26 mouse cellular contexts compared by ENCODE assay signal in genomic region chr6:58900536-58900935, GRCm38 (mm10). TPM values are rescaled to one million over a fixed set of nuclear protein-coding genes. Genes with fewer than 3 reads are reported as not detected.
DNase-seq lines count a peak whose midpoint lies in the region; ATAC-seq and TF ChIP-seq lines count a peak whose summit lies in the region.
"Had no signal": no experiment of that assay in that cellular context is flagged by ENCODE, and none has a peak within 500 bp of the region (broad histone marks: within the 10 kb centered on the region; RNA-seq: fewer than 3 reads in every experiment).

No protein-coding gene starts in this region.

- H3K9me3 ChIP-seq in liver, embryonic 11.5 days (ENCODE audit: control insufficient read depth, low read length): no peaks in the 10 kb centered on the region
- no peaks in the 10 kb centered on the region for H3K9me3 ChIP-seq in lung, embryonic 16.5 days (ENCODE audit: control insufficient read depth, low read length)
- no peaks in the 10 kb centered on the region for H3K9me3 ChIP-seq in lung, postnatal 0 days (ENCODE audit: low read length)
- H3K9me3 ChIP-seq in stomach, embryonic 15.5 days: no peaks in the 10 kb centered on the region
- no peaks in the 10 kb centered on the region for H3K9me3 ChIP-seq in stomach, postnatal 0 days (ENCODE audit: control insufficient read depth, low read length)
- H3K9me3 ChIP-seq in forebrain, postnatal 0 days (ENCODE audit: low read length): no peaks in the 10 kb centered on the region
- H3K9me3 ChIP-seq: embryonic facial prominence, embryonic 13.5 days; embryonic facial prominence, embryonic 15.5 days; forebrain, embryonic 10.5 days; forebrain, embryonic 12.5 days had no signal

- no peaks in the 10 kb centered on the region for H3K79me2 ChIP-seq in liver, adult 2 months (ENCODE audit: control insufficient read depth, insufficient read depth, low read length)

- H3K4me2 ChIP-seq in liver, embryonic 11.5 days: no peak overlapping the region
- no peak overlapping the region for H3K4me2 ChIP-seq in lung, embryonic 16.5 days (ENCODE audit: low read depth, low read length)
- no peak overlapping the region for H3K4me2 ChIP-seq in lung, postnatal 0 days (replicated peaks; ENCODE audit: low read depth, low read length)
- H3K4me2 ChIP-seq in stomach, embryonic 15.5 days: no peak overlapping the region
- H3K4me2 ChIP-seq in stomach, postnatal 0 days (replicated peaks; ENCODE audit: low read depth): no peak overlapping the region
- no peak overlapping the region for H3K4me2 ChIP-seq in forebrain, postnatal 0 days (ENCODE audit: low read depth)
- H3K4me2 ChIP-seq: embryonic facial prominence, embryonic 13.5 days; embryonic facial prominence, embryonic 15.5 days; forebrain, embryonic 12.5 days had no signal

- no peaks in the 10 kb centered on the region for H3K27me3 ChIP-seq in liver, adult 2 months (ENCODE audit: control insufficient read depth, insufficient read depth, low read length)
- H3K27me3 ChIP-seq in liver, embryonic 11.5 days (replicated peaks; ENCODE audit: control insufficient read depth, insufficient read depth, low read length): no peaks in the 10 kb centered on the region
- no peaks in the 10 kb centered on the region for H3K27me3 ChIP-seq in lung, embryonic 16.5 days (ENCODE audit: control insufficient read depth, insufficient read depth, low read depth, low read length)
- no peaks in the 10 kb centered on the region for H3K27me3 ChIP-seq in lung, postnatal 0 days (replicated peaks; ENCODE audit: insufficient read depth, low read length)
- no peaks in the 10 kb centered on the region for H3K27me3 ChIP-seq in stomach, embryonic 15.5 days (replicated peaks)
- no peaks in the 10 kb centered on the region for H3K27me3 ChIP-seq in stomach, postnatal 0 days (ENCODE audit: control insufficient read depth, insufficient read depth, low read length)
- no peaks in the 10 kb centered on the region for H3K27me3 ChIP-seq in forebrain, postnatal 0 days (ENCODE audit: insufficient read depth, low read length)
- H3K27me3 ChIP-seq: embryonic facial prominence, embryonic 13.5 days; embryonic facial prominence, embryonic 15.5 days; forebrain, embryonic 12.5 days had no signal

- 33% methylated on average over 7 of the region's 7 CpGs for WGBS in liver, adult 2 months
- WGBS in liver, embryonic 11.5 days: 87% methylated on average over 7 of the region's 7 CpGs
- WGBS in lung, embryonic 16.5 days: 51% methylated on average over 7 of the region's 7 CpGs
- WGBS in lung, postnatal 0 days: 60% methylated on average over 7 of the region's 7 CpGs
- 74% methylated on average over 7 of the region's 7 CpGs for WGBS in stomach, embryonic 15.5 days
- WGBS in stomach, postnatal 0 days: 72% methylated on average over 7 of the region's 7 CpGs
- 81% methylated on average over 7 of the region's 7 CpGs for WGBS in forebrain, postnatal 0 days

- no peak for ATAC-seq in liver, embryonic 11.5 days (replicated peaks; ENCODE audit: low FRiP score)
- ATAC-seq in lung, embryonic 16.5 days (ENCODE audit: low read depth): peak; percentile 26; the same call in 1 of the 2 replicates
- ATAC-seq in lung, postnatal 0 days: no peak
- peak; percentile 75 for ATAC-seq in stomach, embryonic 15.5 days (ENCODE audit: insufficient read depth, low FRiP score, low read depth)
- peak; percentile 76; the same call in 1 of the 2 replicates for ATAC-seq in stomach, postnatal 0 days (ENCODE audit: low FRiP score, low TSS enrichment)
- ATAC-seq in forebrain, postnatal 0 days: no peak
- ATAC-seq in monocyte, adult 5-6 weeks (replicated peaks; ENCODE audit: insufficient number of reproducible peaks, low FRiP score, low TSS enrichment, poor library complexity, severe bottlenecking): no peak
- ATAC-seq: forebrain, embryonic 14.5 days; forebrain, embryonic 16.5 days had no signal

- peaks cover 2% of the 10 kb centered on the region for H3K4me1 ChIP-seq in liver, adult 2 months (ENCODE audit: control insufficient read depth, insufficient read depth, low read length)
- no peaks in the 10 kb centered on the region for H3K4me1 ChIP-seq in liver, embryonic 11.5 days (replicated peaks; ENCODE audit: control insufficient read depth, insufficient read depth, low read length)
- H3K4me1 ChIP-seq in lung, embryonic 16.5 days (replicated peaks; ENCODE audit: control insufficient read depth, insufficient read depth, low read length): 0 out of 2 replicates have a peak, but pooled peaks cover 6% of the 10 kb centered on the region
- H3K4me1 ChIP-seq in lung, postnatal 0 days (ENCODE audit: insufficient read depth, low read depth, low read length): no peaks in the 10 kb centered on the region
- no peaks in the 10 kb centered on the region for H3K4me1 ChIP-seq in stomach, embryonic 15.5 days
- H3K4me1 ChIP-seq in stomach, postnatal 0 days (replicated peaks; ENCODE audit: control insufficient read depth, insufficient read depth): no peaks in the 10 kb centered on the region
- H3K4me1 ChIP-seq in forebrain, postnatal 0 days (ENCODE audit: insufficient read depth): no peaks in the 10 kb centered on the region
- H3K4me1 ChIP-seq: embryonic facial prominence, embryonic 13.5 days; embryonic facial prominence, embryonic 15.5 days had no signal

- no peak for TF ChIP-seq EP300 in lung, postnatal 0 days (IDR thresholded peaks at IDR 0.05)
- no peak for TF ChIP-seq EP300 in stomach, postnatal 0 days (optimal IDR thresholded peaks at IDR 0.05)

- no peak for TF ChIP-seq POLR2A in liver, adult 2 months (IDR thresholded peaks at IDR 0.05; ENCODE audit: extremely low read depth, insufficient read depth, low read length)

- DNase-seq in liver, adult 2 months (ENCODE audit: extremely low read depth, low read depth, low spot score): peak; percentile 28
- no peak for DNase-seq in liver, embryonic 11.5 days (ENCODE audit: low spot score)
- DNase-seq in lung, postnatal 0 days (ENCODE audit: low spot score): no peak
- peak; percentile 38 for DNase-seq in stomach, postnatal 0 days (ENCODE audit: low spot score)
- DNase-seq in forebrain, postnatal 0 days: no peak
- DNase-seq: adrenal gland, adult 2 months; adrenal gland, postnatal 10 days; adrenal gland, postnatal 25 days; cerebellum, adult 11 months; cerebellum, adult 18-20 months; cerebellum, adult 9-10 months; cerebellum, postnatal 10 days; cerebellum, postnatal 25 days; embryo, embryonic 11 days had no signal

- peaks cover 11% of the 10 kb centered on the region for H3K36me3 ChIP-seq in liver, adult 2 months (ENCODE audit: control insufficient read depth, insufficient read depth, low read length)
- H3K36me3 ChIP-seq in liver, embryonic 11.5 days (ENCODE audit: control insufficient read depth, insufficient read depth, low read length): no peaks in the 10 kb centered on the region
- H3K36me3 ChIP-seq in lung, embryonic 16.5 days (ENCODE audit: control insufficient read depth, insufficient read depth, low read length): no peaks in the 10 kb centered on the region
- no peaks in the 10 kb centered on the region for H3K36me3 ChIP-seq in lung, postnatal 0 days (ENCODE audit: insufficient read depth, low read length)
- H3K36me3 ChIP-seq in stomach, embryonic 15.5 days: no peaks in the 10 kb centered on the region
- H3K36me3 ChIP-seq in stomach, postnatal 0 days (ENCODE audit: control insufficient read depth, insufficient read depth, low read length): no peaks in the 10 kb centered on the region
- no peaks in the 10 kb centered on the region; the same call in 1 of the 2 replicates for H3K36me3 ChIP-seq in forebrain, postnatal 0 days (ENCODE audit: insufficient read depth)
- H3K36me3 ChIP-seq: embryonic facial prominence, embryonic 13.5 days; embryonic facial prominence, embryonic 15.5 days; forebrain, embryonic 10.5 days; forebrain, embryonic 12.5 days had no signal

- H3K27ac ChIP-seq in liver, adult 2 months (replicated peaks; ENCODE audit: insufficient read depth, low read depth, low read length): no peak overlapping the region
- H3K27ac ChIP-seq in liver, embryonic 11.5 days (ENCODE audit: low read depth, low read length): no peak overlapping the region
- no peak overlapping the region for H3K27ac ChIP-seq in lung, embryonic 16.5 days (ENCODE audit: low read length)
- no peak overlapping the region for H3K27ac ChIP-seq in lung, postnatal 0 days (ENCODE audit: low read length)
- no peak overlapping the region for H3K27ac ChIP-seq in stomach, embryonic 15.5 days
- H3K27ac ChIP-seq in stomach, postnatal 0 days (replicated peaks): no peak overlapping the region
- H3K27ac ChIP-seq in forebrain, postnatal 0 days (ENCODE audit: low read depth, low read length): no peak overlapping the region
- H3K27ac ChIP-seq: embryonic facial prominence, embryonic 13.5 days; embryonic facial prominence, embryonic 15.5 days; forebrain, embryonic 10.5 days; forebrain, embryonic 12.5 days had no signal

- H3K9ac ChIP-seq in liver, adult 2 months (ENCODE audit: low read depth, low read length): no peak overlapping the region
- H3K9ac ChIP-seq in liver, embryonic 11.5 days (ENCODE audit: low read depth, low read length): no peak overlapping the region
- H3K9ac ChIP-seq in lung, embryonic 16.5 days (ENCODE audit: low read length): no peak overlapping the region
- no peak overlapping the region for H3K9ac ChIP-seq in lung, postnatal 0 days (replicated peaks; ENCODE audit: low read depth)
- H3K9ac ChIP-seq in stomach, embryonic 15.5 days: no peak overlapping the region
- H3K9ac ChIP-seq in stomach, postnatal 0 days (ENCODE audit: low read length): no peak overlapping the region
- H3K9ac ChIP-seq in forebrain, postnatal 0 days: no peak overlapping the region
- H3K9ac ChIP-seq: embryonic facial prominence, embryonic 13.5 days; embryonic facial prominence, embryonic 15.5 days; forebrain, embryonic 12.5 days had no signal

- H3K4me3 ChIP-seq in liver, adult 2 months (ENCODE audit: insufficient read depth, low read depth, low read length): no peak overlapping the region
- H3K4me3 ChIP-seq in liver, embryonic 11.5 days (ENCODE audit: low read depth, low read length): no peak overlapping the region
- H3K4me3 ChIP-seq in lung, embryonic 16.5 days (ENCODE audit: low read length): no peak overlapping the region
- no peak overlapping the region for H3K4me3 ChIP-seq in lung, postnatal 0 days (ENCODE audit: low read depth, low read length)
- H3K4me3 ChIP-seq in stomach, embryonic 15.5 days (replicated peaks): no peak overlapping the region
- H3K4me3 ChIP-seq in stomach, postnatal 0 days (ENCODE audit: low read depth, low read length): no peak overlapping the region
- H3K4me3 ChIP-seq in forebrain, postnatal 0 days (ENCODE audit: low read depth, low read length): no peak overlapping the region
- H3K4me3 ChIP-seq: embryonic facial prominence, embryonic 13.5 days; embryonic facial prominence, embryonic 15.5 days; erythroblast, embryonic 14.5 days; forebrain, embryonic 10.5 days; forebrain, embryonic 12.5 days had no signal

- no peak for TF ChIP-seq CTCF in liver, adult 2 months (IDR thresholded peaks at IDR 0.05; ENCODE audit: low read depth, low read length)
- TF ChIP-seq CTCF in lung, postnatal 0 days (IDR thresholded peaks at IDR 0.05): no peak
- TF ChIP-seq CTCF in stomach, postnatal 0 days (IDR thresholded peaks at IDR 0.05; ENCODE audit: low read depth): no peak
- TF ChIP-seq CTCF in forebrain, postnatal 0 days (IDR thresholded peaks at IDR 0.05; ENCODE audit: low read depth): no peak

RNA-seq across cellular contexts. Expression of gene Nap1l5, which starts 6.3 kb away (rescaled TPM):
- 0.09 and 0.81 TPM in 2 replicates for total RNA-seq in liver, adult 2 months (2014; rRNA removed)
- polyA plus RNA-seq in liver, adult 2 months (2012; rRNA removed): 0.09 TPM in 1 of 2 replicates, not detected in the other
- 0.77 and 1.0 TPM in 2 replicates for polyA plus RNA-seq in liver, embryonic 11.5 days (2014; fragmentation: Nextera tagmentation; extraction: Ambion mirVana)
- 1.7 and 2.6 TPM in 2 replicates for polyA plus RNA-seq in lung, embryonic 16.5 days (2015; fragmentation: Nextera tagmentation; extraction: Ambion mirVana)
- 0.75 and 0.93 TPM in 2 replicates for polyA plus RNA-seq in lung, postnatal 0 days (2015; fragmentation: Nextera tagmentation; extraction: Ambion mirVana)
- 7.3 and 8.6 TPM in 2 replicates for polyA plus RNA-seq in stomach, embryonic 15.5 days (2015; fragmentation: Nextera tagmentation; extraction: Ambion mirVana)
- polyA plus RNA-seq in stomach, postnatal 0 days (2015; fragmentation: Nextera tagmentation; extraction: Ambion mirVana): 7.5 and 9.3 TPM in 2 replicates
- total RNA-seq in forebrain, postnatal 0 days (2014; rRNA removed): 89.2 and 152 TPM in 2 replicates
- polyA plus RNA-seq in forebrain, postnatal 0 days (2015; fragmentation: Nextera tagmentation; extraction: Ambion mirVana): 153 and 257 TPM in 2 replicates
- total RNA-seq in monocyte, adult 5-6 weeks (2017): 0.58 TPM in 1 of 3 replicates, not detected in the others
- total RNA-seq: common myeloid progenitor, adult 5-6 weeks; MEL had no signal
- polyA plus RNA-seq: erythroblast, embryonic 14.5 days had no signal

Comparison
In these comparisons a context has a peak if more than half of its experiments do, and no peak if none do; other contexts are left out.
1. DNase-seq: peak in liver, adult 2 months (single experiment) and stomach, postnatal 0 days (single experiment); none in liver, embryonic 11.5 days (single experiment), lung, postnatal 0 days (single experiment) and forebrain, postnatal 0 days (single experiment).
2. ATAC-seq: peak in lung, embryonic 16.5 days (single experiment), stomach, embryonic 15.5 days (single experiment) and stomach, postnatal 0 days (single experiment); none in liver, embryonic 11.5 days (single experiment), lung, postnatal 0 days (single experiment), forebrain, postnatal 0 days (single experiment) and monocyte, adult 5-6 weeks (single experiment).
3. RNA of gene Nap1l5, which starts 6.3 kb away (polyA plus RNA-seq): 153 to 257 TPM in forebrain, postnatal 0 days; 7.5 to 9.3 TPM in stomach, postnatal 0 days, 7.3 to 8.6 TPM in stomach, embryonic 15.5 days, 1.7 to 2.6 TPM in lung, embryonic 16.5 days, 0.77 to 1.0 TPM in liver, embryonic 11.5 days, 0.75 to 0.93 TPM in lung, postnatal 0 days and 0.09 TPM in liver, adult 2 months; every median in the first group is over 10 times any median in the second.